ENCODE assay signal across 9 mouse cellular contexts in genomic region chr16:20591076-20591705, GRCm38 (mm10). TPM values are rescaled to one million over a fixed set of nuclear protein-coding genes. Genes with fewer than 3 reads are reported as not detected.
A peak's percentile ranks its signal among the peaks of the same experiment; 100 is the strongest.
DNase-seq lines count a peak whose midpoint lies in the region; ATAC-seq and TF ChIP-seq lines count a peak whose summit lies in the region.
"Had no signal": no experiment of that assay in that cellular context is flagged by ENCODE, and none has a peak within 500 bp of the region (broad histone marks: within the 10 kb centered on the region; RNA-seq: fewer than 3 reads in every experiment).

No protein-coding gene starts in this region.

- peak overlapping the region; percentile 94; the same call in 1 of the 2 replicates for H3K4me2 ChIP-seq in limb, embryonic 15.5 days
- H3K4me2 ChIP-seq in stomach, postnatal 0 days (replicated peaks; ENCODE audit: low read depth), result no peak overlapping the region

- no peak for TF ChIP-seq CTCF in stomach, postnatal 0 days (IDR thresholded peaks at IDR 0.05; ENCODE audit: low read depth)

- DNase-seq in cerebellum, postnatal 10 days, result peak; percentile 49 to 52
- DNase-seq in cerebellum, adult 11-12 months, result no peak
- peak; percentile 25 for DNase-seq in retina, postnatal 1 day
- no peak for DNase-seq in retina, embryonic 14.5 days (ENCODE audit: low spot score)
- no peak for DNase-seq in stomach, postnatal 0 days (ENCODE audit: low spot score)
- DNase-seq in frontal cortex, postnatal 36 days (ENCODE audit: low spot score in 2 of 2), result no peak
- no peak for DNase-seq in cerebellum, postnatal 4 days (ENCODE audit: low spot score in 2 of 2)

- H3K9me3 ChIP-seq in limb, embryonic 15.5 days, result no peaks in the 10 kb centered on the region
- no peaks in the 10 kb centered on the region for H3K9me3 ChIP-seq in stomach, postnatal 0 days (ENCODE audit: control insufficient read depth, low read length)

- H3K36me3 ChIP-seq in limb, embryonic 15.5 days, result no peaks in the 10 kb centered on the region
- no peaks in the 10 kb centered on the region for H3K36me3 ChIP-seq in stomach, postnatal 0 days (ENCODE audit: control insufficient read depth, insufficient read depth, low read length)

- peak overlapping the region; percentile 52 for H3K4me3 ChIP-seq in limb, embryonic 15.5 days
- H3K4me3 ChIP-seq in stomach, postnatal 0 days (ENCODE audit: low read depth, low read length), result 0 out of 2 replicates have a peak overlapping the region, but pooled peaks have one; percentile 6

- peaks cover 74% of the 10 kb centered on the region for H3K27me3 ChIP-seq in limb, embryonic 15.5 days
- peaks cover 5% of the 10 kb centered on the region; the same call in 1 of the 2 replicates for H3K27me3 ChIP-seq in stomach, postnatal 0 days (ENCODE audit: control insufficient read depth, insufficient read depth, low read length)

- no peak for TF ChIP-seq EP300 in stomach, postnatal 0 days (optimal IDR thresholded peaks at IDR 0.05)

- ATAC-seq in limb, embryonic 15.5 days (ENCODE audit: insufficient number of reproducible peaks, low FRiP score, low TSS enrichment, low read depth), result no peak
- ATAC-seq in stomach, postnatal 0 days (ENCODE audit: low FRiP score, low TSS enrichment), result 0 out of 2 replicates have a peak, but pooled peaks have one; percentile 11

- WGBS in limb, embryonic 15.5 days, result 3% methylated on average over 48 of the region's 48 CpGs
- WGBS in stomach, postnatal 0 days, result 7% methylated on average over 48 of the region's 48 CpGs

- no peak overlapping the region for H3K27ac ChIP-seq in limb, embryonic 15.5 days
- no peak overlapping the region for H3K27ac ChIP-seq in stomach, postnatal 0 days (replicated peaks)

- H3K4me1 ChIP-seq in limb, embryonic 15.5 days, result peaks cover 23% of the 10 kb centered on the region
- no peaks in the 10 kb centered on the region; the same call in 1 of the 2 replicates for H3K4me1 ChIP-seq in stomach, postnatal 0 days (replicated peaks; ENCODE audit: control insufficient read depth, insufficient read depth)

- no peak overlapping the region for H3K9ac ChIP-seq in limb, embryonic 15.5 days
- no peak overlapping the region for H3K9ac ChIP-seq in stomach, postnatal 0 days (ENCODE audit: low read length)

RNA-seq across cellular contexts. Expression of gene Vwa5b2, which starts 1.9 kb away (rescaled TPM):
- 0.55 and 0.60 TPM in 2 replicates for polyA plus RNA-seq in limb, embryonic 15.5 days (2015; fragmentation: Nextera tagmentation; extraction: Ambion mirVana)
- 1.3 and 2.1 TPM in 2 replicates for polyA plus RNA-seq in stomach, postnatal 0 days (2015; fragmentation: Nextera tagmentation; extraction: Ambion mirVana)

RNA-seq across cellular contexts. Expression of gene Eef1akmt4, which starts 20.2 kb away (rescaled TPM):
- polyA plus RNA-seq in limb, embryonic 15.5 days (2015; fragmentation: Nextera tagmentation; extraction: Ambion mirVana), result 29.6 and 29.7 TPM in 2 replicates
- 19.2 and 21.4 TPM in 2 replicates for polyA plus RNA-seq in stomach, postnatal 0 days (2015; fragmentation: Nextera tagmentation; extraction: Ambion mirVana)

RNA-seq across cellular contexts. Expression of gene Gm49333, which starts 20.2 kb away (rescaled TPM):
- not detected in 2 replicates for polyA plus RNA-seq in limb, embryonic 15.5 days (2015; fragmentation: Nextera tagmentation; extraction: Ambion mirVana)
- polyA plus RNA-seq in stomach, postnatal 0 days (2015; fragmentation: Nextera tagmentation; extraction: Ambion mirVana), result not detected in 2 replicates
- polyA plus RNA-seq: C2C12 had no signal

RNA-seq across cellular contexts. Expression of gene Alg3, which starts 20.3 kb away (rescaled TPM):
- polyA plus RNA-seq in limb, embryonic 15.5 days (2015; fragmentation: Nextera tagmentation; extraction: Ambion mirVana), result 33.6 and 38.4 TPM in 2 replicates
- 24.5 and 25.8 TPM in 2 replicates for polyA plus RNA-seq in stomach, postnatal 0 days (2015; fragmentation: Nextera tagmentation; extraction: Ambion mirVana)

RNA-seq across cellular contexts. Expression of gene Camk2n2, which starts 29.9 kb away (rescaled TPM):
- 1.1 and 1.2 TPM in 2 replicates for polyA plus RNA-seq in limb, embryonic 15.5 days (2015; fragmentation: Nextera tagmentation; extraction: Ambion mirVana)
- polyA plus RNA-seq in stomach, postnatal 0 days (2015; fragmentation: Nextera tagmentation; extraction: Ambion mirVana), result 0.74 and 1.2 TPM in 2 replicates

Comparison
In these comparisons a context has a peak if more than half of its experiments do, and no peak if none do; other contexts are left out.
1. DNase-seq: peak in cerebellum, postnatal 10 days (2 of 2) and retina, postnatal 1 day (single experiment); none in cerebellum, adult 11-12 months (single experiment), retina, embryonic 14.5 days (single experiment), stomach, postnatal 0 days (single experiment), frontal cortex, postnatal 36 days (0 of 2) and cerebellum, postnatal 4 days (0 of 2).